Mouse (Mus musculus) spleen, adult 2 months (tissue): ENCODE results near the gene Vps45. TPM values are rescaled to one million over a fixed set of nuclear protein-coding genes. Genes with fewer than 3 reads are reported as not detected.
A peak's percentile ranks its signal among the peaks of the same experiment; 100 is the strongest.

Experiments
- DNase-seq, 2 experiments: peaks; one replicate each; pipeline versions ENCODE4 v3.0.0 to v3.0.0-alpha.2; 2012 to 2021; ENCODE audit warnings: low spot score in 2 of 2, low read depth in 1 of 2
- H3K27ac ChIP-seq: fragments of 200-500 bp; 2 replicates; pipeline ENCODE4 v1.5.1; 2012; ENCODE audit warnings: low read length, inconsistent platforms; ENCODE audit not compliant: insufficient read depth
- H3K27me3 ChIP-seq: fragments of 200-500 bp; 2 replicates; pipeline ENCODE4 v1.6.1; 2012; ENCODE audit warnings: mild to moderate bottlenecking, moderate library complexity, low read length, inconsistent platforms; ENCODE audit not compliant: control insufficient read depth, insufficient read depth
- H3K36me3 ChIP-seq: fragments of 200-500 bp; 2 replicates; pipeline ENCODE4 v1.6.1; 2012; ENCODE audit warnings: mild to moderate bottlenecking, low read length, inconsistent platforms; ENCODE audit not compliant: control insufficient read depth, insufficient read depth
- H3K4me1 ChIP-seq: fragments of 200-500 bp; 2 replicates; pipeline ENCODE4 v1.6.1; 2011; ENCODE audit warnings: inconsistent platforms; ENCODE audit not compliant: control insufficient read depth, insufficient read depth, insufficient read length
- H3K4me3 ChIP-seq: fragments of 200-500 bp; 2 replicates; pipeline ENCODE4 v1.5.1; 2011; ENCODE audit warnings: mild to moderate bottlenecking, inconsistent platforms; ENCODE audit not compliant: insufficient read depth, insufficient read length; ENCODE audit errors: extremely low read depth
- CTCF ChIP-seq: fragments of 200-500 bp; IDR thresholded peaks from 2 replicates; pipeline ENCODE4 v1.5.1; 2011; ENCODE audit warnings: mild to moderate bottlenecking, inconsistent platforms; ENCODE audit not compliant: insufficient read depth, insufficient read length, insufficient replicate concordance; ENCODE audit errors: extremely low read depth
- POLR2A ChIP-seq: fragments of 200-500 bp; IDR thresholded peaks from 2 replicates; pipeline ENCODE4 v1.6.1; 2011; ENCODE audit warnings: low read depth, low read length, inconsistent platforms
- WGBS: fragments of 180-500 bp; shearing (Covaris S2); methylation state at CpG from one replicate; pipeline ENCODE4 v1.1.7; 2018; 5-methylcytosine and 5-hydroxymethylcytosine counted together
- polyA plus RNA-seq: library from polyadenylated mRNA; depleted of rRNA; stranded (reverse); fragments of >200 nt; gene quantifications from 2 replicates; pipeline ENCODE4 v1.2.3, GENCODE M21; 2012

The Vps45 gene
- polyA plus RNA-seq, 1 experiment: 2.0 TPM

- WGBS: 79% methylated on average over 1 of the region's 1 CpGs
- Histone ChIP-seq H3K27ac (peak overlapping the region; percentile 89), H3K4me1 (peaks cover 33% of the 10 kb centered on the region; the same call in 1 of the 2 replicates), H3K36me3 (peaks cover 30% of the 10 kb centered on the region), H3K27me3 (no peaks in the 10 kb centered on the region), H3K4me3 (no peak overlapping the region)
- DNase-seq: no peak
- TF ChIP-seq POLR2A: no peak
These were observed 70.1 kb downstream of the Vps45 start for GRCm38 (mm10) chr3:95988138-95988537.

- WGBS: 9% methylated on average over 6 of the region's 6 CpGs
- Histone ChIP-seq H3K4me3 (no peak overlapping the region), H3K27ac (peak overlapping the region; percentile 89), H3K27me3 (no peaks in the 10 kb centered on the region), H3K36me3 (peaks cover 30% of the 10 kb centered on the region), H3K4me1 (peaks cover 33% of the 10 kb centered on the region; the same call in 1 of the 2 replicates)
- peak in 1 of 2 experiments; percentile 79 for DNase-seq
- TF ChIP-seq CTCF (no peak), POLR2A (no peak; the same call in 1 of the 2 replicates)
These were observed 70.7 kb downstream of the Vps45 start for GRCm38 (mm10) chr3:95987386-95988110.

- H3K27ac ChIP-seq: peak overlapping the region; percentile 89
- DNase-seq: no peak
- peaks cover 32% of the 10 kb centered on the region; the same call in 1 of the 2 replicates for H3K4me1 ChIP-seq
- WGBS: 54% methylated on average over 4 of the region's 4 CpGs
- peaks cover 27% of the 10 kb centered on the region for H3K36me3 ChIP-seq
- H3K27me3 ChIP-seq: no peaks in the 10 kb centered on the region
- no peak overlapping the region for H3K4me3 ChIP-seq
- TF ChIP-seq CTCF (no peak), POLR2A (no peak)
These were observed 71.3 kb downstream of the Vps45 start for GRCm38 (mm10) chr3:95986984-95987383.

GRCm38 (mm10) chr3:95986001-95986622 is 72.2 kb downstream of the Vps45 start:
- Histone ChIP-seq H3K4me3 (peak overlapping the region; percentile 36; the same call in 1 of the 2 replicates), H3K4me1 (peaks cover 32% of the 10 kb centered on the region; the same call in 1 of the 2 replicates), H3K27ac (peak overlapping the region; percentile 89), H3K36me3 (peaks cover 22% of the 10 kb centered on the region), H3K27me3 (no peaks in the 10 kb centered on the region)
- TF ChIP-seq CTCF (no peak), POLR2A (no peak)
- WGBS: 35% methylated on average over 21 of the region's 21 CpGs
- DNase-seq: no peak

- WGBS: 23% methylated on average over 12 of the region's 12 CpGs
- Histone ChIP-seq H3K36me3 (peaks cover 17% of the 10 kb centered on the region), H3K4me3 (peak overlapping the region; percentile 36; the same call in 1 of the 2 replicates), H3K4me1 (peaks cover 29% of the 10 kb centered on the region; the same call in 1 of the 2 replicates), H3K27me3 (no peaks in the 10 kb centered on the region), H3K27ac (peak overlapping the region; percentile 89)
- no peak for DNase-seq
- no peak for TF ChIP-seq CTCF
- peak; percentile 27 for TF ChIP-seq POLR2A
These were observed 72.9 kb downstream of the Vps45 start for GRCm38 (mm10) chr3:95985209-95986000.

- H3K27me3 ChIP-seq: no peaks in the 10 kb centered on the region
- no peak for TF ChIP-seq CTCF
- no peak for TF ChIP-seq POLR2A
- DNase-seq: no peak
- H3K27ac ChIP-seq: 0 out of 2 replicates have a peak overlapping the region, but pooled peaks have one; percentile 21
- H3K4me3 ChIP-seq: no peak overlapping the region
- WGBS: 46% methylated on average over 4 of the region's 4 CpGs
- peaks cover 36% of the 10 kb centered on the region; the same call in 1 of the 2 replicates for H3K4me1 ChIP-seq
- H3K36me3 ChIP-seq: no peaks in the 10 kb centered on the region
These were observed 76.1 kb downstream of the Vps45 start for GRCm38 (mm10) chr3:95982129-95982528.
